ENCODE assay signal across 9 mouse cellular contexts in genomic region chr4:42949051-42949675, GRCm38 (mm10). TPM values are rescaled to one million over a fixed set of nuclear protein-coding genes. Genes with fewer than 3 reads are reported as not detected.
A peak's percentile ranks its signal among the peaks of the same experiment; 100 is the strongest.
DNase-seq lines count a peak whose midpoint lies in the region; ATAC-seq and TF ChIP-seq lines count a peak whose summit lies in the region.
"Had no signal": no experiment of that assay in that cellular context is flagged by ENCODE, and none has a peak within 500 bp of the region (broad histone marks: within the 10 kb centered on the region; RNA-seq: fewer than 3 reads in every experiment).

No protein-coding gene starts in this region.

- H3K27ac ChIP-seq in embryonic facial prominence, embryonic 14.5 days (replicated peaks; ENCODE audit: low read depth, low read length): no peak overlapping the region; the same call in 1 of the 2 replicates
- H3K27ac ChIP-seq in intestine, embryonic 16.5 days (ENCODE audit: low read length): no peak overlapping the region
- H3K27ac ChIP-seq in neural tube, embryonic 12.5 days: peak overlapping the region; percentile 23; the same call in 1 of the 2 replicates

- peak overlapping the region; percentile 49 for H3K4me3 ChIP-seq in lung, adult 2 months (replicated peaks; ENCODE audit: extremely low read depth, low read depth, low read length)
- H3K4me3 ChIP-seq in embryonic facial prominence, embryonic 14.5 days (ENCODE audit: low read depth, low read length): peak overlapping the region; percentile 74
- H3K4me3 ChIP-seq in intestine, embryonic 16.5 days (ENCODE audit: low read length): peak overlapping the region; percentile 70
- peak overlapping the region; percentile 82; the same call in 1 of the 2 replicates for H3K4me3 ChIP-seq in neural tube, embryonic 12.5 days

- no peaks in the 10 kb centered on the region for H3K27me3 ChIP-seq in embryonic facial prominence, embryonic 14.5 days (replicated peaks; ENCODE audit: control insufficient read depth, insufficient read depth, low read length)
- H3K27me3 ChIP-seq in intestine, embryonic 16.5 days (replicated peaks; ENCODE audit: control insufficient read depth, insufficient read depth, low read length): peaks cover 6% of the 10 kb centered on the region; the same call in 1 of the 2 replicates
- H3K27me3 ChIP-seq in neural tube, embryonic 12.5 days (replicated peaks): 0 out of 2 replicates have a peak, but pooled peaks cover 5% of the 10 kb centered on the region

- H3K4me2 ChIP-seq in embryonic facial prominence, embryonic 14.5 days (ENCODE audit: low read depth, low read length): peak overlapping the region; percentile 81
- peak overlapping the region; percentile 84 for H3K4me2 ChIP-seq in intestine, embryonic 16.5 days (ENCODE audit: low read depth, low read length)
- H3K4me2 ChIP-seq in neural tube, embryonic 12.5 days (replicated peaks): peak overlapping the region; percentile 89

- TF ChIP-seq CTCF in lung, adult 2 months (IDR thresholded peaks at IDR 0.05; ENCODE audit: insufficient read depth, low read length): no peak

- WGBS in lung, adult 2 months: 8% methylated on average over 14 of the region's 14 CpGs
- WGBS in embryonic facial prominence, embryonic 14.5 days: 16% methylated on average over 14 of the region's 14 CpGs
- WGBS in intestine, embryonic 16.5 days: 8% methylated on average over 14 of the region's 14 CpGs
- whole genome bisulfite sequencing in neural tube, embryonic 12.5 days: 13% methylated on average over 14 of the region's 14 CpGs

- DNase-seq in lung, adult 2 months: no peak
- no peak for DNase-seq in lung, postnatal 36 days
- no peak for DNase-seq in embryonic facial prominence, embryonic 14.5 days (ENCODE audit: low spot score)
- DNase-seq in ovary, adult 18-20 months (ENCODE audit: low spot score): no peak
- DNase-seq in gastrocnemius, postnatal 25 days: no peak
- DNase-seq in gastrocnemius, adult 18-20 months (ENCODE audit: low spot score): no peak

- H3K9ac ChIP-seq in embryonic facial prominence, embryonic 14.5 days (ENCODE audit: low read depth, low read length): peak overlapping the region; percentile 93
- H3K9ac ChIP-seq in intestine, embryonic 16.5 days (ENCODE audit: low read depth, low read length): peak overlapping the region; percentile 36; the same call in 1 of the 2 replicates
- no peak overlapping the region for H3K9ac ChIP-seq in neural tube, embryonic 12.5 days

- ATAC-seq in embryonic facial prominence, embryonic 14.5 days (ENCODE audit: low read depth): no peak
- ATAC-seq in intestine, embryonic 16.5 days: no peak
- no peak for ATAC-seq in neural tube, embryonic 12.5 days (ENCODE audit: low FRiP score, low read depth)

- TF ChIP-seq POLR2A in lung, adult 2 months (IDR thresholded peaks at IDR 0.05; ENCODE audit: borderline replicate concordance, extremely low read depth, low read depth, low read length): peak; percentile 27; the same call in 1 of the 2 replicates

- no peaks in the 10 kb centered on the region for H3K9me3 ChIP-seq in embryonic facial prominence, embryonic 14.5 days (ENCODE audit: control insufficient read depth, low read length)
- no peaks in the 10 kb centered on the region for H3K9me3 ChIP-seq in intestine, embryonic 16.5 days (ENCODE audit: control insufficient read depth, low read length)
- no peaks in the 10 kb centered on the region for H3K9me3 ChIP-seq in neural tube, embryonic 12.5 days

- H3K36me3 ChIP-seq in embryonic facial prominence, embryonic 14.5 days (ENCODE audit: control insufficient read depth, insufficient read depth, low read length): no peaks in the 10 kb centered on the region
- H3K36me3 ChIP-seq in intestine, embryonic 16.5 days (ENCODE audit: control insufficient read depth, insufficient read depth, low read length): no peaks in the 10 kb centered on the region
- no peaks in the 10 kb centered on the region for H3K36me3 ChIP-seq in neural tube, embryonic 12.5 days

- peaks cover 6% of the 10 kb centered on the region for H3K4me1 ChIP-seq in lung, adult 2 months (ENCODE audit: control insufficient read depth, insufficient read depth, low read length)
- H3K4me1 ChIP-seq in embryonic facial prominence, embryonic 14.5 days (ENCODE audit: control insufficient read depth, insufficient read depth, low read length): peaks cover 17% of the 10 kb centered on the region
- peaks cover 22% of the 10 kb centered on the region for H3K4me1 ChIP-seq in intestine, embryonic 16.5 days (ENCODE audit: control insufficient read depth, insufficient read depth, low read length)
- H3K4me1 ChIP-seq in neural tube, embryonic 12.5 days: peaks cover 67% of the 10 kb centered on the region

RNA-seq across cellular contexts. Expression of gene Dnajb5, which starts 0.5 kb away (rescaled TPM):
- 20.0 and 22.1 TPM in 2 replicates for polyA plus RNA-seq in lung, adult 2 months (2012; rRNA removed)
- polyA plus RNA-seq in embryonic facial prominence, embryonic 14.5 days (2014; fragmentation: Nextera tagmentation; extraction: Ambion mirVana): 11.9 and 15.4 TPM in 2 replicates
- polyA plus RNA-seq in intestine, embryonic 16.5 days (2015; fragmentation: Nextera tagmentation; extraction: Ambion mirVana): 7.2 and 8.4 TPM in 2 replicates
- polyA plus RNA-seq in neural tube, embryonic 12.5 days (2016; fragmentation: Nextera tagmentation; extraction: Ambion mirVana): 29.0 and 33.6 TPM in 2 replicates
- 100 to 1,000 TPM; 143 to 183 TPM for total RNA-seq in gastrocnemius, postnatal 25 days (2021)
- 100 to 1,000 TPM; 198 to 225 TPM for total RNA-seq in gastrocnemius, adult 18-20 months (2021)

RNA-seq across cellular contexts. Expression of gene 1700022I11Rik, which starts 20.2 kb away (rescaled TPM):
- polyA plus RNA-seq in lung, adult 2 months (2012; rRNA removed): not detected in 2 replicates
- 0.28 and 0.75 TPM in 2 replicates for polyA plus RNA-seq in embryonic facial prominence, embryonic 14.5 days (2014; fragmentation: Nextera tagmentation; extraction: Ambion mirVana)
- polyA plus RNA-seq in intestine, embryonic 16.5 days (2015; fragmentation: Nextera tagmentation; extraction: Ambion mirVana): 0.22 TPM in 1 of 2 replicates, not detected in the other
- polyA plus RNA-seq in neural tube, embryonic 12.5 days (2016; fragmentation: Nextera tagmentation; extraction: Ambion mirVana): 0.46 and 0.93 TPM in 2 replicates
- total RNA-seq in gastrocnemius, postnatal 25 days (2021): not detected
- total RNA-seq in gastrocnemius, adult 18-20 months (2021): not detected
- polyA plus RNA-seq: gonadal fat pad, adult 2 months had no signal

RNA-seq across cellular contexts. Expression of gene Phf24, which starts 32.7 kb away (rescaled TPM):
- polyA plus RNA-seq in lung, adult 2 months (2012; rRNA removed): 7.6 and 10.3 TPM in 2 replicates
- 4.9 and 5.7 TPM in 2 replicates for polyA plus RNA-seq in embryonic facial prominence, embryonic 14.5 days (2014; fragmentation: Nextera tagmentation; extraction: Ambion mirVana)
- 0.73 and 0.83 TPM in 2 replicates for polyA plus RNA-seq in intestine, embryonic 16.5 days (2015; fragmentation: Nextera tagmentation; extraction: Ambion mirVana)
- 10.9 and 11.4 TPM in 2 replicates for polyA plus RNA-seq in neural tube, embryonic 12.5 days (2016; fragmentation: Nextera tagmentation; extraction: Ambion mirVana)
- total RNA-seq in gastrocnemius, postnatal 25 days (2021): 1 to 10 TPM in 1 of 2 experiments, under 1 TPM in 1; 0.64 to 1.5 TPM
- under 1 TPM; 0.26 to 0.66 TPM for total RNA-seq in gastrocnemius, adult 18-20 months (2021)

RNA-seq across cellular contexts. Expression of gene Vcp, which starts 51.1 kb away (rescaled TPM):
- polyA plus RNA-seq in lung, adult 2 months (2012; rRNA removed): 118 and 146 TPM in 2 replicates
- polyA plus RNA-seq in embryonic facial prominence, embryonic 14.5 days (2014; fragmentation: Nextera tagmentation; extraction: Ambion mirVana): 471 and 523 TPM in 2 replicates
- 448 and 464 TPM in 2 replicates for polyA plus RNA-seq in intestine, embryonic 16.5 days (2015; fragmentation: Nextera tagmentation; extraction: Ambion mirVana)
- 631 and 640 TPM in 2 replicates for polyA plus RNA-seq in neural tube, embryonic 12.5 days (2016; fragmentation: Nextera tagmentation; extraction: Ambion mirVana)
- 100 to 1,000 TPM; 219 to 236 TPM for total RNA-seq in gastrocnemius, postnatal 25 days (2021)
- total RNA-seq in gastrocnemius, adult 18-20 months (2021): 100 to 1,000 TPM; 248 to 282 TPM
